Mouse (Mus musculus) intestine, embryonic 14.5 days (tissue): ENCODE results near the gene Tcf20. TPM values are rescaled to one million over a fixed set of nuclear protein-coding genes. Genes with fewer than 3 reads are reported as not detected.

ENCODE experiments used
- ATAC-seq: fragments of 200-750 bp; cut with Nextera tagmentation; replicated peaks from 2 replicates; pipeline ENCODE4 v1.8.0; 2017; ENCODE audit warnings: low read depth, moderate number of reproducible peaks, moderate TSS enrichment, moderate library complexity; ENCODE audit not compliant: low FRiP score, low TSS enrichment
- DNase-seq: peaks from one replicate; pipeline ENCODE4 v3.0.0-alpha.2; 2018; ENCODE audit warnings: low spot score
- H3K27ac ChIP-seq: fragments of 300-500 bp; sonication (generic); 2 replicates; pipeline ENCODE4 v1.5.1; 2014; ENCODE audit warnings: low read depth, mild to moderate bottlenecking, control low read depth
- H3K27me3 ChIP-seq: fragments of 300-500 bp; sonication (generic); replicated peaks from 2 replicates; pipeline ENCODE4 v1.6.1; 2014; ENCODE audit warnings: low read length, control low read depth; ENCODE audit not compliant: control insufficient read depth, insufficient read depth
- H3K36me3 ChIP-seq: fragments of 300-500 bp; sonication (generic); 2 replicates; pipeline ENCODE4 v1.6.1; 2014; ENCODE audit warnings: low read length, control low read depth; ENCODE audit not compliant: control insufficient read depth, insufficient read depth
- H3K4me1 ChIP-seq: fragments of 300-500 bp; sonication (generic); replicated peaks from 2 replicates; pipeline ENCODE4 v1.6.1; 2014; ENCODE audit warnings: low read length, control low read depth, mixed read lengths; ENCODE audit not compliant: control insufficient read depth, insufficient read depth
- H3K4me2 ChIP-seq: fragments of 300-500 bp; sonication (generic); 2 replicates; pipeline ENCODE4 v1.6.1; 2014; ENCODE audit warnings: low read length
- H3K4me3 ChIP-seq: fragments of 300-500 bp; sonication (generic); 2 replicates; pipeline ENCODE4 v1.5.1; 2014; ENCODE audit warnings: low read depth, low read length, control low read depth, mixed read lengths
- H3K9ac ChIP-seq: fragments of 300-500 bp; sonication (generic); 2 replicates; pipeline ENCODE4 v1.6.1; 2014; ENCODE audit warnings: mild to moderate bottlenecking, low read length
- H3K9me3 ChIP-seq: fragments of 300-500 bp; sonication (generic); 2 replicates; pipeline ENCODE4 v1.6.1; 2016; ENCODE audit warnings: low read length, control low read depth; ENCODE audit not compliant: control insufficient read depth
- WGBS: fragments of 180-500 bp; shearing (Covaris S2); extraction: QIAGEN DNeasy Blood & Tissue Kit; methylation state at CpG from one replicate; pipeline ENCODE4 v1.1.7; 2014; 5-methylcytosine and 5-hydroxymethylcytosine counted together
- polyA plus RNA-seq: library from polyadenylated mRNA; unstranded; fragments of >200 nt; fragmentation: Nextera tagmentation; extraction: Ambion mirVana; gene quantifications from 2 replicates; pipeline ENCODE4 v1.2.1, GENCODE M21; 2014

Gene Tcf20
- polyA plus RNA-seq, 1 experiment from 2014 or later = 11.7 TPM

GRCm38 (mm10) chr15:83025041-83025760, 37.5 kb upstream of the Tcf20 start:
- H3K27me3 ChIP-seq = no peaks in the 10 kb centered on the region
- no peak overlapping the region for H3K9ac ChIP-seq
- ATAC-seq (0 out of 2 replicates have a peak, but pooled peaks have one; percentile 47), DNase-seq (peak; percentile 78)
- no peaks in the 10 kb centered on the region for H3K36me3 ChIP-seq
- H3K27ac ChIP-seq = no peak overlapping the region
- WGBS = 14% methylated on average over 25 of the region's 25 CpGs
- no peak overlapping the region for H3K4me3 ChIP-seq
- H3K9me3 ChIP-seq = no peaks in the 10 kb centered on the region
- peaks cover 30% of the 10 kb centered on the region for H3K4me1 ChIP-seq
- peak overlapping the region; percentile 18 for H3K4me2 ChIP-seq

- Histone ChIP-seq H3K9me3 (no peaks in the 10 kb centered on the region), H3K4me2 (no peak overlapping the region), H3K27ac (no peak overlapping the region), H3K4me3 (no peak overlapping the region), H3K36me3 (no peaks in the 10 kb centered on the region), H3K9ac (no peak overlapping the region), H3K4me1 (peaks cover 33% of the 10 kb centered on the region), H3K27me3 (no peaks in the 10 kb centered on the region)
- DNase-seq (no peak), ATAC-seq (no peak)
- 38% methylated on average over 8 of the region's 8 CpGs for WGBS
Measured at GRCm38 (mm10) chr15:83022947-83023346, 35.3 kb upstream of the Tcf20 start.

GRCm38 (mm10) chr15:83010990-83011664, 23.5 kb upstream of the Tcf20 start:
- no peak for DNase-seq
- no peak overlapping the region for H3K9ac ChIP-seq
- H3K27ac ChIP-seq = no peak overlapping the region
- no peaks in the 10 kb centered on the region for H3K36me3 ChIP-seq
- WGBS = 30% methylated on average over 15 of the region's 15 CpGs
- no peaks in the 10 kb centered on the region for H3K9me3 ChIP-seq
- no peak overlapping the region for H3K4me3 ChIP-seq
- H3K27me3 ChIP-seq = no peaks in the 10 kb centered on the region
- H3K4me1 ChIP-seq = peaks cover 33% of the 10 kb centered on the region
- ATAC-seq = no peak; the same call in 1 of the 2 replicates
- H3K4me2 ChIP-seq = no peak overlapping the region

GRCm38 (mm10) chr15:83010423-83010822, 22.8 kb upstream of the Tcf20 start:
- 31% methylated on average over 8 of the region's 8 CpGs for WGBS

GRCm38 (mm10) chr15:83009532-83009931, 21.9 kb upstream of the Tcf20 start:
- Histone ChIP-seq H3K27me3 (no peaks in the 10 kb centered on the region), H3K36me3 (no peaks in the 10 kb centered on the region), H3K4me3 (no peak overlapping the region), H3K4me2 (no peak overlapping the region), H3K4me1 (peaks cover 30% of the 10 kb centered on the region), H3K27ac (no peak overlapping the region), H3K9ac (no peak overlapping the region), H3K9me3 (no peaks in the 10 kb centered on the region)
- 96% methylated on average over 6 of the region's 6 CpGs for WGBS
- ATAC-seq = no peak
- DNase-seq = no peak

More at GRCm38 (mm10) chr15:83010423-83010822, 22.8 kb upstream of the Tcf20 start:
- no peak for DNase-seq
- H3K4me1 ChIP-seq = peaks cover 30% of the 10 kb centered on the region
- no peaks in the 10 kb centered on the region for H3K27me3 ChIP-seq
- ATAC-seq = no peak
- H3K9me3 ChIP-seq = no peaks in the 10 kb centered on the region
- no peak overlapping the region for H3K27ac ChIP-seq
- H3K4me2 ChIP-seq = no peak overlapping the region
- no peak overlapping the region for H3K4me3 ChIP-seq
- H3K9ac ChIP-seq = no peak overlapping the region
- H3K36me3 ChIP-seq = no peaks in the 10 kb centered on the region

- H3K36me3 ChIP-seq = no peaks in the 10 kb centered on the region
- ATAC-seq (no peak), DNase-seq (no peak)
- 71% methylated on average over 13 of the region's 13 CpGs for WGBS
- H3K9ac ChIP-seq = no peak overlapping the region
- H3K4me3 ChIP-seq = no peak overlapping the region
- H3K4me2 ChIP-seq = no peak overlapping the region
- no peaks in the 10 kb centered on the region for H3K9me3 ChIP-seq
- H3K27ac ChIP-seq = no peak overlapping the region
- peaks cover 30% of the 10 kb centered on the region for H3K4me1 ChIP-seq
- no peaks in the 10 kb centered on the region for H3K27me3 ChIP-seq
Measured at GRCm38 (mm10) chr15:83008761-83009423, 21.2 kb upstream of the Tcf20 start.

- Histone ChIP-seq H3K9ac (no peak overlapping the region), H3K4me3 (no peak overlapping the region), H3K27ac (no peak overlapping the region), H3K4me1 (peaks cover 30% of the 10 kb centered on the region), H3K36me3 (no peaks in the 10 kb centered on the region), H3K9me3 (no peaks in the 10 kb centered on the region), H3K4me2 (peak overlapping the region; percentile 10; the same call in 1 of the 2 replicates), H3K27me3 (no peaks in the 10 kb centered on the region)
- 22% methylated on average over 15 of the region's 15 CpGs for WGBS
- DNase-seq = no peak
- ATAC-seq = no peak; the same call in 1 of the 2 replicates
Measured at GRCm38 (mm10) chr15:83007346-83007920, 19.8 kb upstream of the Tcf20 start.

- Histone ChIP-seq H3K4me1 (peaks cover 12% of the 10 kb centered on the region), H3K4me2 (no peak overlapping the region), H3K9ac (no peak overlapping the region), H3K4me3 (no peak overlapping the region), H3K9me3 (no peaks in the 10 kb centered on the region), H3K27ac (no peak overlapping the region), H3K27me3 (no peaks in the 10 kb centered on the region), H3K36me3 (no peaks in the 10 kb centered on the region)
- ATAC-seq (no peak), DNase-seq (no peak)
- 51% methylated on average over 12 of the region's 12 CpGs for WGBS
Measured at GRCm38 (mm10) chr15:83002665-83003548, 15.2 kb upstream of the Tcf20 start.
